Mouse (Mus musculus) urinary bladder, adult 18-20 months (tissue): ENCODE measurements around the gene Ric1.
A peak's percentile ranks its signal among the peaks of the same experiment; 100 is the strongest.

Experiments
- DNase-seq, 2 experiments: peaks; one replicate each; pipeline ENCODE4 v3.0.0; 2022; ENCODE audit warnings: low spot score in 2 of 2, mixed read lengths in 2 of 2

Ric1 gene

GRCm38 (mm10) chr19:29521637-29522435, at the start of gene Ric1:
TSS of gene Ric1 (plus strand) at chr19:29522282.
- DNase-seq = peak; percentile 81 to 90

GRCm38 (mm10) chr19:29472424-29472823, 49.7 kb upstream of the Ric1 start:
- DNase-seq = no peak

- DNase-seq = no peak
Observed at GRCm38 (mm10) chr19:29472946-29473345, 49.1 kb upstream of the Ric1 start.

- no peak for DNase-seq
Observed at GRCm38 (mm10) chr19:29474803-29475202, 47.3 kb upstream of the Ric1 start.

GRCm38 (mm10) chr19:29475210-29475620, 46.9 kb upstream of the Ric1 start:
- DNase-seq = no peak

GRCm38 (mm10) chr19:29478598-29478997, 43.5 kb upstream of the Ric1 start:
- no peak for DNase-seq

- DNase-seq = no peak
Observed at GRCm38 (mm10) chr19:29481578-29481977, 40.5 kb upstream of the Ric1 start.

GRCm38 (mm10) chr19:29482148-29482547, 39.9 kb upstream of the Ric1 start:
- no peak for DNase-seq

GRCm38 (mm10) chr19:29482637-29483036, 39.4 kb upstream of the Ric1 start:
- no peak for DNase-seq

- DNase-seq = no peak
Observed at GRCm38 (mm10) chr19:29483386-29483785, 38.7 kb upstream of the Ric1 start.

- no peak for DNase-seq
Observed at GRCm38 (mm10) chr19:29484537-29484936, 37.5 kb upstream of the Ric1 start.

- DNase-seq = no peak
Observed at GRCm38 (mm10) chr19:29485257-29485948, 36.7 kb upstream of the Ric1 start.

- no peak for DNase-seq
Observed at GRCm38 (mm10) chr19:29486545-29487206, 35.4 kb upstream of the Ric1 start.

- no peak for DNase-seq
Observed at GRCm38 (mm10) chr19:29487326-29488072, 34.6 kb upstream of the Ric1 start.

- no peak for DNase-seq
Observed at GRCm38 (mm10) chr19:29488073-29488390, 34.0 kb upstream of the Ric1 start.

GRCm38 (mm10) chr19:29488420-29488819, 33.7 kb upstream of the Ric1 start:
- no peak for DNase-seq

GRCm38 (mm10) chr19:29489785-29490284, 32.2 kb upstream of the Ric1 start:
- DNase-seq = no peak

GRCm38 (mm10) chr19:29491467-29491866, 30.6 kb upstream of the Ric1 start:
- no peak for DNase-seq

GRCm38 (mm10) chr19:29494454-29494853, 27.6 kb upstream of the Ric1 start:
- no peak for DNase-seq

- no peak for DNase-seq
Observed at GRCm38 (mm10) chr19:29496001-29496597, 26.0 kb upstream of the Ric1 start.

- no peak for DNase-seq
Observed at GRCm38 (mm10) chr19:29496786-29497557, 25.1 kb upstream of the Ric1 start.
